Mouse (Mus musculus) spleen, postnatal 10 days (tissue): Measurements from ENCODE around the gene Lrrc32.

Source experiments
- DNase-seq, 2 experiments: peaks; one replicate each; pipeline ENCODE4 v3.0.0; 2021 to 2022; ENCODE audit warnings: low spot score in 2 of 2

Gene Lrrc32

DNA sequence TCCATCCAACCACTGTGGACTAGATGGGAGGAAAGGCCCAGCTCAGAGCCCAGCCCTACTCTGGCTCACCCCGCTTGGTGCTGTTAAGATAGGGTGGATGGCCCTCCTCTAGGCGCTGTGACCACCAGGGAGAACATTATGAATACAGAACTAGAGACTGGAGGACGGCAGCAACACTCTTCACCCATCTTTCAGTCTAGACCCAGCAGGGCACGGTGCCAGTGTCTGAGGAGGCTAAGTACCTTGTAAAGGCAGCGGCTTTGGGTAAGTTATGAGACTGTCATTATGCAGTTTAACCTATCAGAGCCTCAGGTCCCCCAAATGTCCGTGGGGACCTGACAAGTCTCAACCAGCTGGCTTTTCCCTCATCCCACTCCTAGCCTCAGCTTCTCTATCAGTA, at the start of gene Lrrc32:
TSS of gene Lrrc32 (plus strand) at position 153 of the 400 bp plus-strand sequence.
- peak in 1 of 2 experiments; percentile 44 for DNase-seq

DNA sequence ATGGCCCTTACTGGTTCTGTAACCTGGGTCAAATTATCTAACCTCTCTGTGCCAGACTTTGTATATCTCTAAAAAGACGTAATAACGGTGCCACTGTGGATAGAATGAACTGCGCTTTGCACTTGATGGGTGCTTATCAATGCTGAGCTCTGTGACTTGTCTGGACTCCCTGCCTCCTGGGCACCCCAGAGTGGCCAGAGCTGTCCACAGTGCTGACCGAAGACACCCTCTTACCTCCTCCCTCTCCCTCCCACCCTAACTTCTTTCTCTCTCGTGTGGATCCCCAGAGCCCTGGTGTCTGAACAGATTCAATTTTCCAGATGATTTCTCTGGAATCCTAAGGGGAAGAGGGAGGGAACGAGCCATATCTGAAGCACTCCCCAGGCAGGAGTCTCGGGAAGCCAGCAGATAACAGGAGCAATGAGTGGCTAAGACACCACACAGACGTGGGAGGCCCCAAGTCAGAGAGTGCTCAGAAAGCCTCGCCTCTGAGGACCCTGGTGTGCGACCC, 49.1 kb upstream of the Lrrc32 start, which contains the start of gene Gucy2d:
TSS of gene Gucy2d (plus strand) at position 461 of the 511 bp plus-strand sequence.
- DNase-seq, result no peak

DNA sequence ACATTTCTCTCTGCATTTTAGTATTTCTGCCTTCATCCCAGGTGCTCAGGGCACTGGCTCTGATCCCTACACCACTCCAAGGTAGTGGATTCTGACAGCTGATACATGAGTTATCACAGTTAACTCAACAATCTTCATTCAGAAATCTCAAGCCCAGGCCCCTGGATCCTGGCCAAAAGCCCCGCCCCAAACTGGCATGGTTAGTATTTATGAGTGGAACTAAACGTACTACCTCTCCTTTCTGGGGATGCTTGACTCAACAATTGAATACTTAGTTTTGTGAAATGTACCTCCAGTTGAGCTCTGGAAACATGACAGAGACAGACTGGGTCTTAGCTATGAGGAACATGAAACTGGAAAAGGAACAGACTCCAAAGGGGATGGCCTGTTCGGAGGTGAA, 42.2 kb upstream of the Lrrc32 start:
- no peak for DNase-seq

DNA sequence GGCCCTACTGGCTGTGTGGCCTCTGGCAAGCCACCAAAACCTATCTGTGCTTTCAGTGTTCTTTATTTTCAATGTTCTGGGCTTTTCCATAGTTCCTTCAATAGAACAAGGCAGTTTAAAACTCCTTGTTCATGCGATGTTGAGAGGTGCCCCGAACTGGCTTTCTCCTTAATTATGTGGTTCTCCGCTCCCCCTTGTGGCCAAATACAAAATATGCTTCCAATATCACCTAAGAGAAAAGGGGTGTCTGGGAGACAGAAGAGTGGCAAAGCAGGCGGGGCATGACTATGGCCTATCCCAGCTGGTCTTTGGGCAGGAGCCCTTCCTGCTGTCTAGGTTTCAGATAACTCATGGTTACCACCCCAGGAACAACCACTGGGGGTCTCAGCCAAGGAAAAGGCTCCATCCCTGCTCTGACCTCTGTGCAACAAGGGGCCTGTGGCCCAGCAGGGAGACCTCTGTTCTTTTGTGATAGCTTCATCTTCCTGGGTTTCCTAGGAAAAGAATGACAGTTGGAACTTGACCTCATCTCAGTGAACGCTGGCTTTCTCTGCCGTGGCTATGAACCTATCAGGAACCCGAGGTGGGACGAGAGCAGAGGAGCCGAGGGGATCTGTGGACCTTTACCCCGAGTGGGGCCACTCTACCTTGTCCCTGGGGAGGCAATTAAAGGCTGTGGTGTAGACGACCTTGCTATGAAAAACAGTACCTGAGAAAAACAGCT, 41.3 kb upstream of the Lrrc32 start:
- DNase-seq, result no peak

DNA sequence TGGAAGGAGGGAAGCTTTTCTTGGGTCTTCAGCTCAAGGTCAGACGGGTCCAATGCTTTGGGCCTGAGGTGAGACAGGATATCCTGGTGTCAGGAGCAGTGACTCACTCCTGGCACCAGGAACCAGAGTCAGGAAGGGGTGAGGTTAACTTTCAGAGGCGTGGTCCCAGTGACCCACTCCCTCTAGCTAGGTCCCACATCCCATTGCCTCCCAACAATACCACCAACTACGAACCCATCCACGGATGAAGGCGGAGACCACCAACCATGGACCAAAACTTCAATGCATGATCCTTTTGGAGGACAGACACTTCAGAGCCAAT, 40.8 kb upstream of the Lrrc32 start:
- no peak for DNase-seq

DNA sequence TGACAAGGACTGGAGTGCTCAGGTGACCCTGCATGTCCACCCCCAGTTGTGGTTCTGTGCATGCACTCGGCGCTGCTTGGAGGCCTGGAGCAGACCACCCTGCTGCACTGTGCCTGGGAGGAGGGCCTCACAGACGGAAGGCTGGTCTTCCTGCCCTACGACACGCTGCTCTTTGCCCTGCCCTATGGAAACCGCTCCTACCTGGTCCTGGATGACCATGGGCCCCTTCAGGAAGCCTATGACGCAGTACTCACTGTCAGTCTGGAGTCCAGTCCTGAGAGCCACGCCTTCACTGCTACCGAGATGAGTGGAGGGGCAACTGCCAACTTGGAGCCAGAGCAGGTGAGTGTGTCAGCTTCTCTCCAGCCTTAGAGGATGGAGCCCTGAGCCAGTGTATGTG, 39.4 kb upstream of the Lrrc32 start:
- no peak for DNase-seq

DNA sequence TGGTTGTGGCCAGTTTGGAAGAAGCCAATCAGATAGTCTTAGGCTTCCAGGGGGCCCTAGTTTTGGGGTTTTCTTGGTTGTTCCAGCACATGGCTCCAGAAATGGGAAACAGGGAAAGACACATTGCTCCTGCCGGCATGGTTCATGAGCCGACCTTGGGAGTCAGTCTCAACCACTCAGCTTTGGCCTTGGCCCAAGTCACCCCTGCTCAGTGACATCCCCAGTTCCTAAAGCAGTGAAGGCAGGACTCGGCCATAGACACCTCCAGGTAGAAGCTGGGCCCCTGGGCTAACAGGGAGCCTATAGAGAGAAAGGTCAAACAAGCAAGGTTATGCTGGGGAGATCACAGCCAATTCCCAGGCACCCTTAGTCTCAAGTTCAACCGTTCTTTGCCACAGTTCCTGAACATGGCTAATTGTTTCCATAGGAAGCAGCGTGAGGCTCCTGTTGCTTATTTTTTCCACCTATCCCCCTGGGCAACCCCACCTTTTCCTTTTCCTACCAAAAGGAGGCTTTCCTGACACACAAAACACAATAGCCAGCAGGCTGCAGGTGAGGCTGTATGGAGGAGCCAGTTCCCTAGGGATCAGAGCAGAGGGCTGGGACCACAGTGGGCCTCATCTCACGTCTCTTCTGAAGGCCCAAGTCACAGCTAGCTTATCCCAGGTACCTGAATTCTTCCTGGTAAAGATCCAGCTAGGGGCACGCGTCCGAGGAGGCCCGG, 34.5 kb upstream of the Lrrc32 start:
- no peak for DNase-seq

DNA sequence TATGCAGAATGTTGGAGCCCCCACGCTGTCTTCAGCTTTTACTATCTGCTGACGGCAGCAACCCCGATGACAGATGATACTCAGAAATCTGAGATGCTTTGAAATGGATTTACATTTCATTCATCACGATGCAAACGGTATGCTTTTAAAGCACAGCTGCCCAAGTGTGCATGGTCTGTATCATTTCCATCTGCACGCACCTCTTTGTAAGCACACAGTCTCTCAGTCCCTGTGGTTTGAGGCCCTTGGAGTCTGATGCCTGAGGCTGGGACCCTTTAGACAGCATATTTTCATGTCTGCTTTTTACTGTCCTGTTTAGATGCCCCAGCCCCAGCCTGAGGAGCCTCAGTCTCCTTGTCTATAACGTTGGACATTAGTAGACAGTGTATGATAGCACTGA, 28.8 kb upstream of the Lrrc32 start:
- no peak for DNase-seq

DNA sequence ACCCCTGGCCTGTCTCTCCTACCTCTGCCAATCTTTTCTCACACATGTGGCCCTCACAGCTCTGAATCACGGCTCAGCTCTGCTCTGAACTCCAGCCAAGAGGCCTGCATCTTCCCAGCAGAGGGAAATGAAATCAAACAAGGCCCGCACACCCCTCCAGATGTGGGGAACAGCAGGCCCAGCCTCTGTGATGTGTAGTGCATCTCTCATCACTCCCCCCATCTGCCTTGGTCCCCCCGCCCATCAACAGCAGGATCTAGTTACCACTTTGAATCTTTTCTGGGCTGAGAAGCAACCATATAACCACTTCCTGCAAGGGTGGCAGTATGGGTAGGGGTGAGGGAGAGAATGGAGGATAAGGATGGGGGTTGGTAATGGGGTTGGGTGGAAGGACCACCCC, 20.0 kb upstream of the Lrrc32 start:
- no peak for DNase-seq

DNA sequence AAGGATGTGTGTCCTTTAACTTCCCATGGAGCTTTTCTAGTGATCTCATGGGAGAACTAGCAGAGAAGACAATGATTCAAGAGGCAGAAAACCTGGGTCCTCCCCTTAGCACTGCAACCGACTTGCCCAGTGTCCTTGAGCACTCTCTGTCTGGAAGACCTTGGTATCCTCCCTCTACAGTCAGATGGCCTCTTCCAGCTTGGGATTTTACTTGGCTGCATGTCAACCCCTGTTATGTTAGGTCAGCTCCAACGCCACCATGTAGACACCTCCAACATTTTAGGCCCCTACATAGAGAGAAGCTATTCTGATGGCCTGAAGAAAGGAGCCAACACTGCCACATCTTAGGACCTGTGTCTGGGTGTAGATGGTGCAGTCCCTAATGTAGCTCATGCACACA, 16.6 kb upstream of the Lrrc32 start:
- no peak for DNase-seq

DNA sequence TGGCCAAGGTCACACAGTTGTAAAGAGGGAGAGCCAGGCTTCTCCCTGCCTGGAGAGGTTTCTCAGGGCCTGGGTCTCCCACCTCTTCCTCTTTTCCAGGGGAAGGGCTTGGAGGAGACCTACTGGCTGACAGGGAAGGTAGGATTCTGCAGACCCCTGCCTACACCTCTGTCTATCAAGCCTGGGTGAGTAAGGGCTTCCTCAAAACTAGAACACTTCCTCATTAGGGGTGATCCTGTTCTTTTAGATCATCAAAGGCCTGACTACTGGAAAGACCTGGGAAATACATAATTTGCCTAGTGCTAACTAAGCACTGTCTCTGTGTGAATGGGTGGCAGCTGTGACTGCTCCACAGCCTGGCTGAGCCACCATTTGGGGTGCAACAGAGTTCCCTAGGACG, 14.5 kb upstream of the Lrrc32 start:
- DNase-seq, result no peak

DNA sequence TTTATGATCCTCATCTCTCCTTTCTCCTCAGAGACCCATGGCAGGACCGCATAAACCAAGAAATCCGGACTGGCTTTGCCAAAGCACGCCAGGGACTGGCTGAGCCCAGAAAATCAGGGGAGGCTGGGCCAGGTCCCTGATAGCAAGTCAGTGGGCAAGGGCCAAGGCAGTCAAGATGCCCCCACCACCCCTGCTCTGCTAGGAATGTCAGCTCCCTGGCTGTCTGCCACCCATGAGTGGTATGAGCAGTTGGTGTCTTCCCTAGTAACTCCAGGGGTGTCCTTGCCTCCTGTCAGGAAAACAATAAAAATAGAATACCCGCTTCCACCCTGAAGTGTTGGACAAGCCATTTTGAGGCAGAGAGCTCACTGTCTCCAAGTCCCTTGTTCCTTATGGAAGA, 11.9 kb upstream of the Lrrc32 start:
- no peak for DNase-seq

DNA sequence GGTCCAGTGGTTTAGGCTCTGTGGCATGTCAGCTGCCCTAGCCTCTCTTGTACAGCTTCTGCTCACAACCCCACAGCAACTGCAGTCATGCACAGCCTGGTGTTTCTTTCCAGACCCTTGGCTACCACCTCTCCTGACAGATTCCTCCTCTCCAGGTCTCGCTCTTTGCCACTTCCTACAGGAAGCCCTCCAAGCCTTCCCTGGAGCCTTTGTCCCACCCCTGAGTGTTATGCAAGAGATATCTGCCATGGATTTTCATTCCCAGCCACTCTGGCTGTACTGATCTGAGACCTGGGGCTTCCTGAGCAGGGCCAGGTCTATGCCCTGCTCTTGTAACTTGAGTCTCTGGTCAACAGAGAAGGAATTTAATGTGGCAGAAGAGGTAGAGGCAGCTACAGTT, 8.6 kb upstream of the Lrrc32 start:
- DNase-seq, result no peak

DNA sequence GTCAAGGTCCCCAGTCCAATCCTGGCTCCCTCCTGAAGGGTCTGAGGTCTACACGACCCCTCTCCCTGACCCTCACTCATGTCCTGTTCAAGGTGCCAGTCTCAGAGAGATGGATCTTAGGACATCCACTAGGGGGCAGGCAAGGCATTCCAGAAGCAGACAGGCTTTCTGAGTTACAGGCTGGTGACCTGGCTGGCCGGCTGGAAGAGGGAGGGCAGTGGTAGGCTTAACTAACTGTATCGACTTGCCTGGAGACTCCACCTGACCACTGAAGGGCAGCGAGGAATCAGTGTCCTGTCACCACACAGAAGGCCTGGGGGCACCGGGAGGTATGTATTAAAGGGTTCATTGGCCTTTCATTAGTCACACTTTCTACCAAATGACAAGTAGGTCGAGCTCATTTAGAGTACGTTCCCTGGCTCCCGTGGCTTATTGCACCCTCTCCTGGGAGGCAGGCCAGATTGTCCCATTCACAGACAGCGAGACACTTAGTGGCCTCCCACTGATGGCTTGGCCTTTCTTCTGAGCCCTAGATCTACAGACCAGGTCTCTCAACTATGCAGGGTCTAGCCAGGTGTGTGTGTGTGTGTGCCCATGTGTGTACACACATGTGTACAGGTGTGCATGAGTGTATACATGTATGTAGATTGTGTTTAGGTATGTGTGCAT, 7.9 kb upstream of the Lrrc32 start:
- DNase-seq, result peak; percentile 58 to 81

DNA sequence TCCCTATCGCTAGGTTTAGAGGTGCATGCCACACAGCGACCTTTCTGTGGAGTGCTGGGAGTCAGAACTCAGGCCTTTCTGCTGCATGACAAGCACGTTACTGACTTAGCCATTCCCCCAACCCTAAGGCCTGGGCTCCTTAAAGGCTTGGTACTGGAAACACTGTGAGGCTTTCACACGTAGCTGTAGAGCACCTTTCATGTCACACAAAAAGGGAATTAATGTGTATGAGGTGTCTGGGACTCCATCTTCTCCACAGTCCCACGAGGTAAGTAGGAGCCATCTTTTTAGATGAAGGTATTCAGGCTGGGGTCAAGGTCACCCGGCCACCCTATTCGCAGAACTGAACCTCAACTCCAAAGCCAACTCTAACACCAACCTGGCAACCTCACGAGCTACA, 7.2 kb upstream of the Lrrc32 start:
- DNase-seq, result no peak

DNA sequence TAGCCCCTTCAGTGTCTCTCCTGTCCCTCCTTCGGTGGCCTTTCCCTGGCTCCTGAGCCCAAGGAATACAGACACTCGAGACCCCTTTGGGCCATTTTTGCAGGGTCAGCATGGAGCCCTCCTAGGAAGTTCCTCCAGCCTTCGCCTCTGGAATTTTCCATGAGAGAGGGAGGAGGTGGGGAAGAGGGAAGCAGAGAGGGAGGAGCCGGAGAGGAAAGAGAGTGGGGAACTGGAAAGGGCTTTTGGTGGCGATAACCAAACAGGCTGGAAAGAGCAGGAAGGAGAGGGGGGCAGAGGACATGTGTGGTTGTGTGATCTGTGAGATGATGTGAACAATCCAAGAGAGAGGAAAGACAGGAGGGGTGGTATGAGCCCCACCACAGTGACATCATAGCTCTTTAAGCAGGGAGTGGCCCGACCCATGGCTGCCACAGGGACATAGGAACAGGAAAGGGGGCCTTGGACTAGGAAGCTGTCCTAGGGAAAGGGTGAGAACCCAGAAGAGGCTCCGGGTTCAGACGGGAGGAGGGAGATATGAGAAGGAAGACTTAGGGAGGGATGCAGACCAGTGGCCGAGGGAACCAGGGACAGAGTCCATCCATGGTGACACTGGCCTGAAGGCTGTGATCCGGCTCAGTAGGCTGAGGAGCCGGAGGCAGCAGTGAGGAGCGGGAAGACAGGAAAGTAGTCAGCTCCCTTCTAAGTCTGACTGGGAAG, 6.4 kb upstream of the Lrrc32 start:
- no peak for DNase-seq

DNA sequence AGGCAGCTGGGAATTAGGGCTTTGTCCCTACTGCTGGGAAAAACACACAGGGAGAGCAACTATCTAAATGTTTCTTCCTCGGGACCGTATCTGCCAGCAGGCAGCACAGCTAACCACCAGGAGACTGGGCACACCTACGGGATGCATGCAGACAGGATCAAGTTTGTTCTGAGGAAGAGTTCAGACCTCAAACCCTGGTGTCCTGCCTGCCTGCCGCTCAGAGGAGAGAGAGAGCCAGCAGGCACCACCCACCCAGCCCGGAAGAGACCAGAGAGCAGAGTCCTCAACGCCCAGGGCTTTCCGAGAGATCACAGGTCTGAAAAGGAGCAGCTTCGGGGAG, 5.8 kb upstream of the Lrrc32 start:
- no peak for DNase-seq

DNA sequence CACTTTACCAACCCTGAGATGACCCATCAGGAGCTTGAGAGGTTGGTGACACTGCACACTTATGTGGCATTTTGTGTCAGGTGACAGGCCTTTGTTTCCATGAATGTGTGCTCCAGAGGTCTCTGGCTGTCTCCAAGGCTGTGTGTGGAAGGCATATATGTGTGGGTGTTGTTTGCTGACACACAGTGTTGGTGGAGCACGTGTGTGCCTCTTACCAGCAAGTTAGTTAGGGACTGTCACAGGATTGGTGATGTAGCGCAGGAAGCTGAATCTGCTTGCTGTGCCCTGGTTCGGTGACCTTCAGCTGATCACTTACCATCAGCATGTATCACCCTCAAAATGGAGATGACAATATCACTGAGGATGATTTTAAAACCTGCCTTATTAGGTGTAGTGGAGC, 4.2 kb upstream of the Lrrc32 start:
- no peak for DNase-seq

DNA sequence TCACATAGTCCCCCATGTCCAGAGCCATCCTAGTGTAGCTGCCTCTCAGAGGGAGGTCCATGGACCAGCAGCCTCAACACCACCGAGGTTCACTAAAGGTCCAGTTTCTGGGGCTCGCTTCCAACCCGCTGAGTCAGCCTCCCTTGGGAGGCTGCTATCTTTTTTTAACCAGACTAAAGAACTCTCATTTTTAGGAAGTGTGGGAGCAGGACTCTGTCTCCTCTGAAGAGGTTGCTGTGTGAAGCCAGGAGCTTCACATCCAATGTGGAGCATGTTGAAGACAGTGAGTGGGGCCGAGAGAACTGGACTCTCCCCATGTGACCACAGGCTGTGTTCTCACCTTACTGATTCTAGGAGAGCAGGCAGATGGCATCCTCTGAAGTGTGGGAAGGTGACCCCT, 3.6 kb upstream of the Lrrc32 start:
- no peak for DNase-seq

DNA sequence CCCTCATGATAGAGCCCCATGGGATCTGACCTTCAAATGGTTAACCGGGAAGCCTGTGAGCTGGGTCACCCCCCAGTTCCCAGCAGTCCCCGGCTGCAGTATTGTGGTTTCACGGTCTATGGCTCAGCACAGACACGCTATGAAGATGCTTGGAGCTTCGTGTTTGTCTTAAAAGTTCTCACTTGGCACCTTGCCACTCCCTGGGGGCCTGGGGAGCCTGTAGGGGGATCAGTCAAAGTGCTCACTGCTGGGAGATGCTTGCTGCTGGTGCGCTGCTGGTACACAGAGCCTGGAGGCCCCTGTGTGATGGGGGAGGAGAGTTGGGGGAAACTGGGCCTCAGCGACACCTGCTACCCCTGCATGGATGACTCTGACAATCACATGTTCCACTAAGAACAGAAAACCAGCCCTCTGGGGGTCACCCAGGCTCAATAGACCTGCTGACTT, 2.6 kb upstream of the Lrrc32 start:
- peak; percentile 20 to 68 for DNase-seq

DNA sequence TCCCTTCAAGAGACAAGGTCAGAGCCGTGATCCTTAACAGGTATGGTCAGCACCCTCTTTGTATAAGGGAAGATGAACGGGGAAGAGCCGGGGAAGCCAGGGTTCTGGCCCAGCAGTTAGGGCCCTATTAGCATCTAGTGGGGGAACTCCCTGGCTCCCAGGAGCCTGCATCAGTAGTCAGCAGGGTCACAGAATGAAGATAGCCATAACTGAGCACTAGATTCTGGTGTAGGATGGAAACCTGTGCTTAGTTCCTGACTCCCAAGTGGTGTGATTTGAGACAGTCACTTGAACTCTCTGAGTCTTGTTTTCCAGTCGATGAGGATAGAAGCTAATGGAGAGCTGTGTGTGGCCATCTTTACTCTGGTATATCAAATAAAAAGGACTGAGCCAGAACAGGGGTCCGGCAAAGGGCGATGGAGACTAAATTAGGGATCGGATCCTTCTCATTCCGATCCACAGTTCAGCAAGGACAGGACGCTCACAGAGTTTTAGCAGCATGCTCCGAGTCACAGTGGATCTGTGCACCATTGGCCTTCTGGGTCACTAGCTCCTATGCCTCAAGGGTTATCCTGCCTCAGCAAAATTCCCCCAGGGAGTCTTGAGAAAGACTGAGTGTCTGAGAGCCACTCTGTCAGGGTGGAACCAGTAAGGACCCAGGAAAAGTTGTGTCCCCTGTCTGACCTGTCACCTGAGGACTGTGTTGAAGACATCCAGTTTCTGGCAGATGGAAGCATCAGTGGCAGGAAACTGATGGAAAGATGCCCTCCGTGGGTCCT, 1.7 kb upstream of the Lrrc32 start:
- DNase-seq, result no peak
